Mouse (Mus musculus): ENCODE measurements around the gene Prkce. TPM values are rescaled to one million over a fixed set of nuclear protein-coding genes. Genes with fewer than 3 reads are reported as not detected.

Prkce gene
- polyA plus RNA-seq, 1 experiment, result not detected

- peak overlapping the region; percentile 69 for H3K27ac ChIP-seq (ENCODE audit: insufficient read depth, low read depth, low read length)
These were observed 277.2 kb downstream of the Prkce start for GRCm38 (mm10) chr17:86444578-86445419.

GRCm38 (mm10) chr17:86445420-86445720 is 277.8 kb downstream of the Prkce start:
- peak overlapping the region; percentile 41 for H3K27ac ChIP-seq (ENCODE audit: insufficient read depth, low read depth, low read length)
- 35% methylated on average over 3 of the region's 3 CpGs for WGBS
- no peak overlapping the region for H3K4me3 ChIP-seq (ENCODE audit: insufficient read depth, low read depth, low read length)
- peaks cover 18% of the 10 kb centered on the region for H3K4me1 ChIP-seq (ENCODE audit: control insufficient read depth, insufficient read depth, low read length)
- TF ChIP-seq CTCF (IDR thresholded peaks at IDR 0.05; ENCODE audit: insufficient read depth, low read depth, low read length), result no peak
- TF ChIP-seq POLR2A (IDR thresholded peaks at IDR 0.05; ENCODE audit: insufficient read depth, low read depth, low read length), result no peak

More at GRCm38 (mm10) chr17:86444578-86445419, 277.2 kb downstream of the Prkce start:
- 23% methylated on average over 15 of the region's 15 CpGs for WGBS
- peaks cover 18% of the 10 kb centered on the region for H3K4me1 ChIP-seq (ENCODE audit: control insufficient read depth, insufficient read depth, low read length)
- H3K4me3 ChIP-seq (ENCODE audit: insufficient read depth, low read depth, low read length), result no peak overlapping the region; the same call in 1 of the 2 replicates
- TF ChIP-seq POLR2A (IDR thresholded peaks at IDR 0.05; ENCODE audit: insufficient read depth, low read depth, low read length) (no peak), CTCF (IDR thresholded peaks at IDR 0.05; ENCODE audit: insufficient read depth, low read depth, low read length) (peak; percentile 67)

DNA sequence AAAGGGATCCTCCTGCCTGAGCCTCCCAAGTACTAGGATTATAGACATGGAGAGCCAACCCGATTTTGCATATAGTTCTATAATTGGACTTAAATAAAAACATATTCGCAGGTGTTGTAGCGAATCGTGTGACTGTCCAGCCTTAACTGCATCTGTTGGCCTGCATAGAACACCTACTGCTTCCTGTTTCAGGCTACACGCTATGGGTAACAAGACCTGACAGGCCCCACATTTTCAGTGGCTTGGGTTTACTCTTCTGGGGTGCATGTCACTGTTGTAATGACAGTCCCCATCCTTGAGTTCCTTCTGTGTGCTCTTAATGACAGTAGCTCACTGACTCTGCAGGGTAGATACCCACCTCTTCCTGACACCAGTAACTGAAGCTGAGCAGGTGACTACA is 278.3 kb downstream of the Prkce start:
- WGBS, result 83% methylated on average over 5 of the region's 5 CpGs
- TF ChIP-seq POLR2A (IDR thresholded peaks at IDR 0.05; ENCODE audit: insufficient read depth, low read depth, low read length) (no peak), CTCF (IDR thresholded peaks at IDR 0.05; ENCODE audit: insufficient read depth, low read depth, low read length) (no peak)
- Histone ChIP-seq H3K4me3 (ENCODE audit: insufficient read depth, low read depth, low read length) (no peak overlapping the region), H3K27ac (ENCODE audit: insufficient read depth, low read depth, low read length) (no peak overlapping the region), H3K4me1 (ENCODE audit: control insufficient read depth, insufficient read depth, low read length) (peaks cover 18% of the 10 kb centered on the region)

- H3K27ac ChIP-seq (ENCODE audit: insufficient read depth, low read depth, low read length), result no peak overlapping the region
- 68% methylated on average over 4 of the region's 4 CpGs for WGBS
- no peak for TF ChIP-seq POLR2A (IDR thresholded peaks at IDR 0.05; ENCODE audit: insufficient read depth, low read depth, low read length)
- TF ChIP-seq CTCF (IDR thresholded peaks at IDR 0.05; ENCODE audit: insufficient read depth, low read depth, low read length), result no peak
- H3K4me1 ChIP-seq (ENCODE audit: control insufficient read depth, insufficient read depth, low read length), result peaks cover 18% of the 10 kb centered on the region
- H3K4me3 ChIP-seq (ENCODE audit: insufficient read depth, low read depth, low read length), result no peak overlapping the region
These were observed 279.6 kb downstream of the Prkce start for GRCm38 (mm10) chr17:86447101-86447598.

- WGBS, result 93% methylated on average over 4 of the region's 4 CpGs
- Histone ChIP-seq H3K4me1 (ENCODE audit: control insufficient read depth, insufficient read depth, low read length) (peaks cover 9% of the 10 kb centered on the region), H3K4me3 (ENCODE audit: insufficient read depth, low read depth, low read length) (no peak overlapping the region), H3K27ac (ENCODE audit: insufficient read depth, low read depth, low read length) (no peak overlapping the region)
- TF ChIP-seq CTCF (IDR thresholded peaks at IDR 0.05; ENCODE audit: insufficient read depth, low read depth, low read length) (no peak), POLR2A (IDR thresholded peaks at IDR 0.05; ENCODE audit: insufficient read depth, low read depth, low read length) (no peak)
These were observed 285.3 kb downstream of the Prkce start for GRCm38 (mm10) chr17:86452934-86453333.

GRCm38 (mm10) chr17:86453673-86454350 is 286.2 kb downstream of the Prkce start:
- TF ChIP-seq POLR2A (IDR thresholded peaks at IDR 0.05; ENCODE audit: insufficient read depth, low read depth, low read length) (no peak), CTCF (IDR thresholded peaks at IDR 0.05; ENCODE audit: insufficient read depth, low read depth, low read length) (no peak)
- H3K27ac ChIP-seq (ENCODE audit: insufficient read depth, low read depth, low read length), result no peak overlapping the region

GRCm38 (mm10) chr17:86454351-86454706 is 286.7 kb downstream of the Prkce start:
- no peak overlapping the region for H3K4me3 ChIP-seq (ENCODE audit: insufficient read depth, low read depth, low read length)
- WGBS, result 65% methylated on average over 3 of the region's 3 CpGs
- TF ChIP-seq POLR2A (IDR thresholded peaks at IDR 0.05; ENCODE audit: insufficient read depth, low read depth, low read length) (no peak), CTCF (IDR thresholded peaks at IDR 0.05; ENCODE audit: insufficient read depth, low read depth, low read length) (no peak)
- no peak overlapping the region for H3K27ac ChIP-seq (ENCODE audit: insufficient read depth, low read depth, low read length)
- peaks cover 9% of the 10 kb centered on the region for H3K4me1 ChIP-seq (ENCODE audit: control insufficient read depth, insufficient read depth, low read length)

More at GRCm38 (mm10) chr17:86453673-86454350, 286.2 kb downstream of the Prkce start:
- peaks cover 9% of the 10 kb centered on the region for H3K4me1 ChIP-seq (ENCODE audit: control insufficient read depth, insufficient read depth, low read length)
- WGBS, result 89% methylated on average over 14 of the region's 14 CpGs
- no peak overlapping the region for H3K4me3 ChIP-seq (ENCODE audit: insufficient read depth, low read depth, low read length)

DNA sequence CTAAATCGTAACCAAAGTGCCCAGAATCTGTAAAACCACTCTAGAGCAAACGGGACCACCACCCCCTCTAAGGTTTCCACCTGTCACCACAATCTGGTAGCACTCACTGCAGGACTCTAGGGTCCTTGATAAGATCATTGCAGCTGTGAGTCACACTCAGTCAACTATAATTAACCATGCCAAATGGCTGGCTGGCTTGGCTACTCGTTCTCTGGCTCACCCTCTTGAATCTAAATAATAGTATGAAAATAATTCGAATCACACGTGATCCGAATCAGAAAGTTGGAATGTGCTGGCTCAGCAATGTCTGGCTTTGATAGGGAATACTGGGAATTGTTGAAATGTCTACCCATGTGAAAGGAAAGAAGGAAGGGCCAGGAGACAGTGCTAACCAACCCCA is 288.9 kb downstream of the Prkce start:
- Histone ChIP-seq H3K27ac (ENCODE audit: insufficient read depth, low read depth, low read length) (no peak overlapping the region), H3K4me3 (ENCODE audit: insufficient read depth, low read depth, low read length) (no peak overlapping the region), H3K4me1 (ENCODE audit: control insufficient read depth, insufficient read depth, low read length) (peaks cover 18% of the 10 kb centered on the region)
- TF ChIP-seq POLR2A (IDR thresholded peaks at IDR 0.05; ENCODE audit: insufficient read depth, low read depth, low read length) (no peak), CTCF (IDR thresholded peaks at IDR 0.05; ENCODE audit: insufficient read depth, low read depth, low read length) (no peak)
- WGBS, result 61% methylated on average over 6 of the region's 6 CpGs
